Mouse (Mus musculus) neural tube, embryonic 11.5 days (tissue): ENCODE measurements around the gene Rassf5. TPM values are rescaled to one million over a fixed set of nuclear protein-coding genes. Genes with fewer than 3 reads are reported as not detected.

Experiments used
- ATAC-seq: fragments of 200-750 bp; cut with Nextera tagmentation; 2 replicates; pipeline ENCODE4 v1.8.0; 2017; ENCODE audit warnings: moderate number of reproducible peaks, mild to moderate bottlenecking, moderate TSS enrichment, moderate library complexity; ENCODE audit not compliant: insufficient read depth, low FRiP score, low TSS enrichment
- DNase-seq: peaks from one replicate; pipeline ENCODE4 v3.0.0-alpha.2; 2015; ENCODE audit warnings: low spot score
- H3K27ac ChIP-seq: fragments of 300-500 bp; sonication (generic); 2 replicates; pipeline ENCODE4 v1.5.1; 2014; ENCODE audit warnings: low read depth, mild to moderate bottlenecking, low read length
- H3K27me3 ChIP-seq: fragments of 300-500 bp; sonication (generic); 2 replicates; pipeline ENCODE4 v1.6.1; 2014; ENCODE audit warnings: mild to moderate bottlenecking, low read length, mixed read lengths; ENCODE audit not compliant: control insufficient read depth, insufficient read depth
- H3K36me3 ChIP-seq: fragments of 300-500 bp; sonication (generic); 2 replicates; pipeline ENCODE4 v1.6.1; 2014; ENCODE audit warnings: mild to moderate bottlenecking, low read length, moderate library complexity, mixed read lengths; ENCODE audit not compliant: control insufficient read depth, insufficient read depth
- H3K4me1 ChIP-seq: fragments of 300-500 bp; sonication (generic); 2 replicates; pipeline ENCODE4 v1.6.1; 2014; ENCODE audit warnings: low read length, mixed read lengths; ENCODE audit not compliant: control insufficient read depth, insufficient read depth
- H3K4me2 ChIP-seq: fragments of 300-500 bp; sonication (generic); 2 replicates; pipeline ENCODE4 v1.6.1; 2014; ENCODE audit warnings: low read depth, mild to moderate bottlenecking, moderate library complexity
- H3K4me3 ChIP-seq: fragments of 300-500 bp; sonication (generic); 2 replicates; pipeline ENCODE4 v1.5.1; 2014; ENCODE audit warnings: low read depth, low read length
- H3K9ac ChIP-seq: fragments of 300-500 bp; sonication (generic); 2 replicates; pipeline ENCODE4 v1.6.1; 2014; ENCODE audit warnings: mild to moderate bottlenecking, low read length
- H3K9me3 ChIP-seq: fragments of 300-500 bp; sonication (generic); 2 replicates; pipeline ENCODE4 v1.6.1; 2016; ENCODE audit warnings: low read length; ENCODE audit not compliant: control insufficient read depth
- WGBS: fragments of 180-500 bp; shearing (Covaris S2); extraction: QIAGEN DNeasy Blood & Tissue Kit; methylation state at CpG from one replicate; pipeline ENCODE4 v1.1.7; 2014; 5-methylcytosine and 5-hydroxymethylcytosine counted together
- polyA plus RNA-seq: library from polyadenylated mRNA; unstranded; fragments of >200 nt; fragmentation: Nextera tagmentation; extraction: Ambion mirVana; gene quantifications from 2 replicates; pipeline ENCODE4 v1.2.1, GENCODE M21; 2014

Rassf5 gene
- polyA plus RNA-seq, 1 experiment from 2014 or later: 1.2 TPM

- H3K27me3 ChIP-seq: no peaks in the 10 kb centered on the region
- no peak for ATAC-seq
- peak; percentile 24 for DNase-seq
- no peaks in the 10 kb centered on the region for H3K9me3 ChIP-seq
- WGBS: 71% methylated on average over 12 of the region's 12 CpGs
- no peak overlapping the region for H3K4me2 ChIP-seq
- H3K4me3 ChIP-seq: no peak overlapping the region
- no peaks in the 10 kb centered on the region for H3K36me3 ChIP-seq
- H3K4me1 ChIP-seq: no peaks in the 10 kb centered on the region
- no peak overlapping the region for H3K27ac ChIP-seq
- no peak overlapping the region for H3K9ac ChIP-seq
Observed at GRCm38 (mm10) chr1:131224848-131225471, 20.1 kb downstream of the Rassf5 start.

- H3K36me3 ChIP-seq: no peaks in the 10 kb centered on the region
- no peak overlapping the region for H3K4me3 ChIP-seq
- 89% methylated on average over 2 of the region's 2 CpGs for WGBS
- no peak for DNase-seq
- H3K4me2 ChIP-seq: no peak overlapping the region
- no peaks in the 10 kb centered on the region for H3K27me3 ChIP-seq
- no peak overlapping the region for H3K27ac ChIP-seq
- H3K4me1 ChIP-seq: no peaks in the 10 kb centered on the region
- H3K9ac ChIP-seq: no peak overlapping the region
- ATAC-seq: no peak
- no peaks in the 10 kb centered on the region for H3K9me3 ChIP-seq
Observed at GRCm38 (mm10) chr1:131223345-131223744, 21.7 kb downstream of the Rassf5 start.

GRCm38 (mm10) chr1:131221822-131222590 lies 23.1 kb downstream of the Rassf5 start:
- ATAC-seq (no peak), DNase-seq (no peak)
- no peaks in the 10 kb centered on the region for H3K36me3 ChIP-seq
- no peak overlapping the region for H3K9ac ChIP-seq
- no peaks in the 10 kb centered on the region for H3K27me3 ChIP-seq
- 90% methylated on average over 13 of the region's 13 CpGs for WGBS
- no peaks in the 10 kb centered on the region for H3K9me3 ChIP-seq
- no peaks in the 10 kb centered on the region for H3K4me1 ChIP-seq
- H3K4me3 ChIP-seq: no peak overlapping the region
- H3K27ac ChIP-seq: no peak overlapping the region
- no peak overlapping the region for H3K4me2 ChIP-seq

GRCm38 (mm10) chr1:131218933-131219332 lies 26.1 kb downstream of the Rassf5 start:
- 90% methylated on average over 11 of the region's 11 CpGs for WGBS
- H3K4me3 ChIP-seq: no peak overlapping the region

GRCm38 (mm10) chr1:131213361-131213760 lies 31.7 kb downstream of the Rassf5 start:
- Histone ChIP-seq H3K4me2 (no peak overlapping the region), H3K27me3 (no peaks in the 10 kb centered on the region), H3K27ac (no peak overlapping the region), H3K9ac (no peak overlapping the region), H3K4me1 (no peaks in the 10 kb centered on the region), H3K4me3 (no peak overlapping the region), H3K36me3 (no peaks in the 10 kb centered on the region), H3K9me3 (no peaks in the 10 kb centered on the region)
- DNase-seq (no peak), ATAC-seq (no peak)
- WGBS: 85% methylated on average over 6 of the region's 6 CpGs

More at GRCm38 (mm10) chr1:131218933-131219332, 26.1 kb downstream of the Rassf5 start:
- Histone ChIP-seq H3K4me1 (no peaks in the 10 kb centered on the region), H3K9ac (no peak overlapping the region), H3K4me2 (no peak overlapping the region), H3K9me3 (no peaks in the 10 kb centered on the region), H3K27ac (no peak overlapping the region), H3K27me3 (no peaks in the 10 kb centered on the region), H3K36me3 (no peaks in the 10 kb centered on the region)
- ATAC-seq (no peak), DNase-seq (no peak)

- H3K36me3 ChIP-seq: no peaks in the 10 kb centered on the region
- no peaks in the 10 kb centered on the region for H3K4me1 ChIP-seq
- H3K4me3 ChIP-seq: no peak overlapping the region
- H3K9ac ChIP-seq: no peak overlapping the region
- WGBS: 67% methylated on average over 5 of the region's 5 CpGs
- DNase-seq (no peak), ATAC-seq (no peak)
- no peak overlapping the region for H3K27ac ChIP-seq
- H3K4me2 ChIP-seq: no peak overlapping the region
- no peaks in the 10 kb centered on the region for H3K9me3 ChIP-seq
- H3K27me3 ChIP-seq: no peaks in the 10 kb centered on the region
Observed at GRCm38 (mm10) chr1:131212956-131213355, 32.1 kb downstream of the Rassf5 start.

- H3K4me2 ChIP-seq: no peak overlapping the region
- H3K4me3 ChIP-seq: no peak overlapping the region
- no peaks in the 10 kb centered on the region for H3K27me3 ChIP-seq
- no peak overlapping the region for H3K27ac ChIP-seq
- 86% methylated on average over 1 of the region's 1 CpGs for WGBS
- ATAC-seq (no peak), DNase-seq (no peak)
- H3K4me1 ChIP-seq: no peaks in the 10 kb centered on the region
- H3K9ac ChIP-seq: no peak overlapping the region
- no peaks in the 10 kb centered on the region for H3K36me3 ChIP-seq
- H3K9me3 ChIP-seq: no peaks in the 10 kb centered on the region
Observed at GRCm38 (mm10) chr1:131211655-131212054, 33.4 kb downstream of the Rassf5 start.

GRCm38 (mm10) chr1:131209971-131210426 lies 35.1 kb downstream of the Rassf5 start:
- 83% methylated on average over 8 of the region's 8 CpGs for WGBS

GRCm38 (mm10) chr1:131208800-131209199 lies 36.3 kb downstream of the Rassf5 start:
- no peak for ATAC-seq
- H3K4me3 ChIP-seq: no peak overlapping the region
- no peak overlapping the region for H3K4me2 ChIP-seq
- H3K9ac ChIP-seq: no peak overlapping the region
- H3K27me3 ChIP-seq: no peaks in the 10 kb centered on the region
- DNase-seq: no peak
- H3K36me3 ChIP-seq: no peaks in the 10 kb centered on the region
- H3K9me3 ChIP-seq: no peaks in the 10 kb centered on the region
- H3K27ac ChIP-seq: no peak overlapping the region
- WGBS: 78% methylated on average over 6 of the region's 6 CpGs
- no peaks in the 10 kb centered on the region for H3K4me1 ChIP-seq

More at GRCm38 (mm10) chr1:131209971-131210426, 35.1 kb downstream of the Rassf5 start:
- DNase-seq (no peak), ATAC-seq (no peak)
- no peaks in the 10 kb centered on the region for H3K36me3 ChIP-seq
- H3K9ac ChIP-seq: no peak overlapping the region
- H3K4me2 ChIP-seq: no peak overlapping the region
- H3K4me3 ChIP-seq: no peak overlapping the region
- no peaks in the 10 kb centered on the region for H3K27me3 ChIP-seq
- no peaks in the 10 kb centered on the region for H3K9me3 ChIP-seq
- H3K27ac ChIP-seq: no peak overlapping the region
- no peaks in the 10 kb centered on the region for H3K4me1 ChIP-seq
